Mouse (Mus musculus): ENCODE results near the gene Gm45623. TPM values are rescaled to one million over a fixed set of nuclear protein-coding genes. Genes with fewer than 3 reads are reported as not detected.

Gm45623 gene
- total RNA-seq, 2 experiments from 2014 or later, result not detected

GRCm38 (mm10) chr13:56752474-56753191, 994 bp downstream of the Gm45623 start:
- no peak for DNase-seq

GRCm38 (mm10) chr13:56751774-56752173, 1.9 kb downstream of the Gm45623 start:
- DNase-seq, result no peak

- DNase-seq, result no peak
Observed at GRCm38 (mm10) chr13:56749377-56749776, 4.2 kb downstream of the Gm45623 start.

- no peak for DNase-seq
Observed at GRCm38 (mm10) chr13:56747554-56747953, 6.1 kb downstream of the Gm45623 start.

- no peak for DNase-seq
Observed at GRCm38 (mm10) chr13:56746739-56747532, 6.7 kb downstream of the Gm45623 start.

- no peak for DNase-seq
Observed at GRCm38 (mm10) chr13:56742325-56742901, 11.2 kb downstream of the Gm45623 start.

GRCm38 (mm10) chr13:56741691-56742090, 11.9 kb downstream of the Gm45623 start:
- no peak for DNase-seq

GRCm38 (mm10) chr13:56740496-56740895, 13.1 kb downstream of the Gm45623 start:
- no peak for DNase-seq

GRCm38 (mm10) chr13:56739556-56739955, 14.1 kb downstream of the Gm45623 start:
- no peak for DNase-seq

GRCm38 (mm10) chr13:56735212-56735875, 18.3 kb downstream of the Gm45623 start:
- no peak for DNase-seq

- no peak for DNase-seq
Observed at GRCm38 (mm10) chr13:56734617-56735016, 19.0 kb downstream of the Gm45623 start.

GRCm38 (mm10) chr13:56729046-56729445, 24.6 kb downstream of the Gm45623 start:
- no peak for DNase-seq

- no peak for DNase-seq
Observed at GRCm38 (mm10) chr13:56726551-56726950, 27.1 kb downstream of the Gm45623 start.

GRCm38 (mm10) chr13:56712221-56712620, 41.4 kb downstream of the Gm45623 start:
- DNase-seq, result no peak

GRCm38 (mm10) chr13:56710620-56711019, 43.0 kb downstream of the Gm45623 start:
- DNase-seq, result no peak

GRCm38 (mm10) chr13:56707606-56708005, 46.0 kb downstream of the Gm45623 start:
- no peak for DNase-seq

GRCm38 (mm10) chr13:56707111-56707510, 46.5 kb downstream of the Gm45623 start:
- no peak for DNase-seq

- no peak for DNase-seq
Observed at GRCm38 (mm10) chr13:56704596-56704995, 49.0 kb downstream of the Gm45623 start.

GRCm38 (mm10) chr13:56703871-56704321, 49.7 kb downstream of the Gm45623 start:
- DNase-seq, result no peak

GRCm38 (mm10) chr13:56703222-56703870, 50.3 kb downstream of the Gm45623 start:
- peak; percentile 67 for DNase-seq

GRCm38 (mm10) chr13:56702469-56703221, 51.0 kb downstream of the Gm45623 start, which contains the start of gene Smad5:
Gene Smad5, plus strand, starts transcription at chr13:56703010.
- DNase-seq, result peak; percentile 91
